ENCODE assay signal across 21 mouse cellular contexts in the genomic region with DNA sequence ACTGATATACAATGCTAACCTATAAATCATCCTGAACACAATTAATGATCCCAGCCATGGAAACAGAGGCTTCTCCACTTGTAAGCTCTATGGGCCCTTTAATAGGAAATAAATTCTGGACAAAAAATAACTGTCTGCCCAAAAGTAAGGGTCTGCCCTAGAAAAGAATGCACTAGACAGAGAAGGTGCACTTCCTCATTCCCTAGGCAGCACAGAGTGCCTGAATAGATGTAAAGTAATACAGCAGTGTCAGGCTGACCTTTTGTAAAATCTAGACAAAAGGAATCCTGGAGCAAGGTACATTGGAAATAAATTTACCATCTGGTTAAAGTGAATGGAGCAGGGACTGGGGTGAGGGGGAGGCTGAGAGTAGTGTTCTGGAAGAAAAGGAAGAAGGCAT.
DNase-seq lines count a peak whose midpoint lies in the region; ATAC-seq and TF ChIP-seq lines count a peak whose summit lies in the region.
"Had no signal": no experiment of that assay in that cellular context is flagged by ENCODE, and none has a peak within 500 bp of the region (broad histone marks: within the 10 kb centered on the region; RNA-seq: fewer than 3 reads in every experiment).

No protein-coding gene starts in this region.

- no peak overlapping the region for H3K9ac ChIP-seq in kidney, embryonic 15.5 days
- H3K9ac ChIP-seq in kidney, postnatal 0 days (ENCODE audit: low read depth, low read length): no peak overlapping the region
- no peak overlapping the region for H3K9ac ChIP-seq in hindbrain, embryonic 14.5 days
- H3K9ac ChIP-seq: embryonic facial prominence, embryonic 12.5 days; forebrain, embryonic 13.5 days; forebrain, embryonic 15.5 days had no signal

- no peak overlapping the region for H3K4me3 ChIP-seq in kidney, embryonic 15.5 days (replicated peaks)
- H3K4me3 ChIP-seq in kidney, postnatal 0 days (replicated peaks; ENCODE audit: low read depth, low read length): no peak overlapping the region
- H3K4me3 ChIP-seq in hindbrain, embryonic 14.5 days (replicated peaks; ENCODE audit: low read length): no peak overlapping the region
- H3K4me3 ChIP-seq: embryonic facial prominence, embryonic 10.5 days; embryonic facial prominence, embryonic 12.5 days; forebrain, embryonic 13.5 days; forebrain, embryonic 15.5 days had no signal

- H3K4me2 ChIP-seq in kidney, embryonic 15.5 days: no peak overlapping the region
- no peak overlapping the region for H3K4me2 ChIP-seq in kidney, postnatal 0 days (ENCODE audit: low read length)
- H3K4me2 ChIP-seq in hindbrain, embryonic 14.5 days (replicated peaks): no peak overlapping the region
- H3K4me2 ChIP-seq: embryonic facial prominence, embryonic 12.5 days; forebrain, embryonic 13.5 days; forebrain, embryonic 15.5 days had no signal

- TF ChIP-seq CTCF in kidney, postnatal 0 days (IDR thresholded peaks at IDR 0.05; ENCODE audit: low read depth): no peak

- no peaks in the 10 kb centered on the region for H3K9me3 ChIP-seq in kidney, embryonic 15.5 days (replicated peaks)
- H3K9me3 ChIP-seq in kidney, postnatal 0 days (replicated peaks; ENCODE audit: low read length): no peaks in the 10 kb centered on the region
- no peaks in the 10 kb centered on the region for H3K9me3 ChIP-seq in hindbrain, embryonic 14.5 days (ENCODE audit: control insufficient read depth, low read length)
- H3K9me3 ChIP-seq: embryonic facial prominence, embryonic 10.5 days; embryonic facial prominence, embryonic 12.5 days; forebrain, embryonic 13.5 days; forebrain, embryonic 15.5 days had no signal

- H3K36me3 ChIP-seq in kidney, embryonic 15.5 days: no peaks in the 10 kb centered on the region
- no peaks in the 10 kb centered on the region for H3K36me3 ChIP-seq in kidney, postnatal 0 days (ENCODE audit: insufficient read depth, low read length)
- H3K36me3 ChIP-seq in hindbrain, embryonic 14.5 days (replicated peaks; ENCODE audit: control insufficient read depth, insufficient read depth): no peaks in the 10 kb centered on the region
- H3K36me3 ChIP-seq: embryonic facial prominence, embryonic 10.5 days; embryonic facial prominence, embryonic 12.5 days; forebrain, embryonic 15.5 days had no signal

- DNase-seq in kidney, adult 9 months: no peak
- peak; percentile 60 for DNase-seq in kidney, postnatal 0 days (ENCODE audit: low spot score)
- no peak for DNase-seq in kidney, adult 8-10 months
- no peak for DNase-seq in hindbrain, embryonic 14.5 days (ENCODE audit: low spot score)
- DNase-seq in gastrocnemius, postnatal 4 days (ENCODE audit: low spot score in 2 of 2): no peak
- DNase-seq: adrenal gland, adult 2 months; adrenal gland, postnatal 10 days; adrenal gland, postnatal 25 days; cerebellum, adult 11 months; cerebellum, adult 18-20 months; cerebellum, adult 8-10 months; cerebellum, adult 9-11 months; cerebellum, postnatal 14 days; cerebellum, postnatal 36 days had no signal

- no peak overlapping the region for H3K27ac ChIP-seq in kidney, embryonic 15.5 days
- no peak overlapping the region for H3K27ac ChIP-seq in kidney, postnatal 0 days
- no peak overlapping the region for H3K27ac ChIP-seq in hindbrain, embryonic 14.5 days
- H3K27ac ChIP-seq: embryonic facial prominence, embryonic 10.5 days; embryonic facial prominence, embryonic 12.5 days; forebrain, embryonic 13.5 days; forebrain, embryonic 15.5 days had no signal

- H3K4me1 ChIP-seq in kidney, embryonic 15.5 days: no peaks in the 10 kb centered on the region
- no peaks in the 10 kb centered on the region for H3K4me1 ChIP-seq in kidney, postnatal 0 days (replicated peaks; ENCODE audit: insufficient read depth, low read length)
- no peaks in the 10 kb centered on the region for H3K4me1 ChIP-seq in hindbrain, embryonic 14.5 days (replicated peaks; ENCODE audit: control insufficient read depth, insufficient read depth, low read length)
- H3K4me1 ChIP-seq: embryonic facial prominence, embryonic 10.5 days; embryonic facial prominence, embryonic 12.5 days; forebrain, embryonic 13.5 days; forebrain, embryonic 15.5 days had no signal

- ATAC-seq in kidney, embryonic 15.5 days (replicated peaks; ENCODE audit: low FRiP score): peak; percentile 84
- 0 out of 2 replicates have a peak, but pooled peaks have one; percentile 33 for ATAC-seq in kidney, postnatal 0 days (replicated peaks; ENCODE audit: low FRiP score, low read depth)
- ATAC-seq in granulocyte monocyte progenitor cell, adult 5-6 weeks (replicated peaks; ENCODE audit: poor library complexity, severe bottlenecking): peak; percentile 37
- peak; percentile 39; the same call in 1 of the 2 replicates for ATAC-seq in megakaryocyte progenitor cell, adult 5-6 weeks (replicated peaks; ENCODE audit: poor library complexity)
- ATAC-seq in hindbrain, embryonic 14.5 days (ENCODE audit: low FRiP score): no peak
- ATAC-seq: forebrain, embryonic 13.5 days; forebrain, embryonic 15.5 days had no signal

- no peaks in the 10 kb centered on the region for H3K27me3 ChIP-seq in kidney, embryonic 15.5 days
- no peaks in the 10 kb centered on the region for H3K27me3 ChIP-seq in kidney, postnatal 0 days (ENCODE audit: insufficient read depth, low read length)
- no peaks in the 10 kb centered on the region for H3K27me3 ChIP-seq in hindbrain, embryonic 14.5 days (ENCODE audit: control insufficient read depth, insufficient read depth, low read length)
- H3K27me3 ChIP-seq: embryonic facial prominence, embryonic 12.5 days; forebrain, embryonic 13.5 days; forebrain, embryonic 15.5 days had no signal
